Mouse (Mus musculus) left cerebral cortex, adult 11 months (tissue): ENCODE measurements around the gene Gm21987.
"Not testable (repeated sequence)": the region's sequence is repeated elsewhere in the genome, so short reads cannot be mapped to it uniquely, and the experiment has no call there.

Experiments used
- DNase-seq: peaks from one replicate; pipeline ENCODE4 v3.0.0; 2022; ENCODE audit warnings: low spot score

The Gm21987 gene

DNA sequence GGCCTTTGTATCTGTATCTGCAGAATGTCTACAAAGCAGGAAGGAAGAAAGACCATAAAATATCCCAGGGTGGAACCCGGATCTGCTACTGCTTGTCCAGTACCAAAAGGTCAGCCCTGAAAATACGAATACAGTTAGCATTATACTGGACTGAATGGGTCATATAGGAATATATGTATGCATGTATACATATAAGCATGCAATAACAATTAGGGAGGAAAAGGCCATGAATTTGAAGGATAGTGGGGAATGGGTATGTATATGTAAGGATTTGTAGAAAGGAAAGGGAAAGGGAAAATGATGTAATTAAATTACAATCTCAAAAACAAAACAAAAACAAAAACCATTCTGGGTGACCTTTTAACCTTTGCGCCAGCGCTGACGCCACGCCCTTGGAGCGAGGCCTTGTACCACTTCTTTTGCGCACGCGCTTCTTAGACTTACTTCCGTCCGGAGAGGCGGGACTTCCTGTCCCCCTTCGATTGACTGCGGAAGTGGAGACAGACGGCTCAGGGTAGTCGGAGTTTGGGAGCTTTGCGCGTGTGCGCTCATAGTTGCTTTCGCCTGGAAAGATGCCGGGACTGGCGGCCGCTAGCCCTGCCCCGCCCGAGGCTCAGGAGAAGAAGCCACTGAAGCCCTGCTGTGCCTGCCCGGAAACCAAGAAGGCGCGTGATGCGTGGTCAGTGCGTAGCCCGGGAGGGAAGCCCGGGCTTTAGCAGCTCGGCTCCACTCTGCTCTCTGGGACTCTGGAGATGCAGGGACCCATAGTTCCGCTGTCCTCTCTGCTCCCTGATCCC lies at the start of gene Gm21987, which contains the start of gene Cox17:
Gene Gm21987 (plus strand): TSS at position 512 of the 797 bp plus-strand sequence.
Gene Cox17 (plus strand): TSS at position 463 of the 797 bp plus-strand sequence.
- DNase-seq, result peak; percentile 94

DNA sequence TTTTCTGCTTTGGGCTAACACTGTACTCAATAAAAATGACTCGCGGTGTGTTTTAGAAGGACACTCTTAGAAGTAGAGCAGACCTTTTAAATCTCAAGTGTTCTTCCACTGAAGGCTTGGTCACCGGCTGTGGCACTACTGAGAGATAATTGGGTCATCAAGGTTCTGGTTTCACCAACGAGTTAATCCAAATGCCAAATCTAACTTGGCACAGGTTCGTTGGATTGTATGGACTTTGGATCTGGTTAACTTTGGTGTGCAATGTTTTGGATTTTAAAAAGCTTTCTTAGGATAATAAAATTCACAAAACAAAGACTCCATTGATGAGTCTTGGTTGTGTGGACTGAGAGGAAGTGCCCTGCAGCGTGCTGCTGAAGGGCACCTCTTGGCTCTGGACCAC lies 48.4 kb upstream of the Gm21987 start:
- no peak for DNase-seq

DNA sequence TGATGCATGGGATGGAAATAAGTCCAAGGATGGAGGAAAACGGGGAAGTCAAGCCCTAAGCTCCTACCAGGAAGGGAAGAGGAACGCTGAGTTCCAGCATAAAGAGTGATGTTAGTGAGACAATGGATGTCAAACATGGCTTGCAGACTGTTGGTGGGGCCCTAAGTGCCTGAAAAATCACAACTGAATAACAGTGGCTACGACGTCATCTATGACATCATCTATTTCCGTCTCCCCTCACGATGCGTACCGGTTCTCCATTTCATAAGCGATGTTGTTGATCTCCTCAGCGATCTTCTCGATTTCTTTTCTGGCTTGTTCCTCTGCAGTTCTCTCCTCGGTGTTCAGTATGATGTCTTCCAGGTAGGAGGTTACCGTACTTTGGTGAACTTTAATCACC lies 44.5 kb upstream of the Gm21987 start:
- DNase-seq, result no peak

DNA sequence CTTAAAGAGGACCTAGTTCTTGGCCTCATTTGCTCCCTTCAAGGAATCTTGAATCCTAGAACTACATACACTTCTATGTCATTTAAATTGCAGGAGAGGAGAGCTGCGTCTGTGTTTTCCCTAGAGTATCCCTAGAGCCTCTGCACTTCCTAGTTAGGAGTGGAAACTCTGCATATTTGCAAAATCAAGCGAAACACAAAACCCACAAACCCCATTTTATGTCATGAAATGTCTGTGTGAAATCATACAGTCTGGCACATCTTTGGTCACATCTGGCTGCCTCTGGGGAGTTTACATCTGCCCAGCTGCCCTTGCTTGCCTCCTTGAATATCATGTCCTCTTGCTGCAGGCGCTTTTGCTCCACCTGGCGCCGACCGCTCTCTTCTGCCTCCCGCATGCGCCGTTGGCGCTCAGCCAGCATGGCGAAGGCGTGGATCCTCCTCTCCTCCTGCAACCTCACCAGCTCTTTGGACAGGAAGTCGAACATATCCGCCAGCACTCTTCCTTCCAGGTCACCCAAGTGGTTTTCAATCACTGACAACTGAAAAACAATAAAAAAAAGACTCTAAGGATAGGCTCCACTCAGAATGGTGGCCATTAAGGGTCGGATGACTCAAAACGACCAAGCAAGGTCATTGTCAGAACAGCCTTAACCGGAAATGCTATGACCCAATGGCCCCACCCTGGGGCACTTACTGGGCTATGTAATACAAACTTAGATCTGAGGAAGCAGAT lies 42.2 kb upstream of the Gm21987 start:
- no peak for DNase-seq

DNA sequence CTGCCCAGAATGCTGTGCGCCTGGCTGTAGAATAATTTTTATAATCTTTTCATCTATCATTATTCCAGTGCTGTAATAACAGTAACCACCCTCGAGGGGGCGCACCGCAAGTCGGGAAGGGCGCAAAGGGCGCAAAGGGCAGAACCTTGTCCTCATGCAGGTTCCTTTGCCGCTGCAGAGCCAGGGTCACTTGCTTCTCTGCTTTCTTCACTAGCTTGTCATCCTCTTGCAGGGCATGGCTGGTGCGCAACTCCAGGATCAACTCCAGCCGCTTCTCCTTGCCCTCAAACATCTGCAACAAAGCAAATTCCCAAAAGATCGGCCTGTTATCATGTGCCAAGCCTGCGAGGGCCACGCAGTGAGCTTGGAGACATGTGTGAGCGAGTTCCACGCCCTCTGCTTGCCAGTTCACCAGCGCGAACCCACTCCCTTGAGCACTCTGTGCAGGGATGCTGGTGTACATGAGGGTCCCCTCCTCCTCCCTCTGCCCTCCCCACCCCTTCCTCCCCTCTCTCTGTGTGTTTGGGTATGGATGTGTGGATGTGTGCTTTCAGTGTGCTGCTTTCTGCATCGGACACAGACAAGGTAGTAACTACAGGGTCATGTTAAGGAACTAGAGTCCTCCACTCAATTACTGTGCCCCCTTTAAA lies 40.1 kb upstream of the Gm21987 start:
- no peak for DNase-seq

DNA sequence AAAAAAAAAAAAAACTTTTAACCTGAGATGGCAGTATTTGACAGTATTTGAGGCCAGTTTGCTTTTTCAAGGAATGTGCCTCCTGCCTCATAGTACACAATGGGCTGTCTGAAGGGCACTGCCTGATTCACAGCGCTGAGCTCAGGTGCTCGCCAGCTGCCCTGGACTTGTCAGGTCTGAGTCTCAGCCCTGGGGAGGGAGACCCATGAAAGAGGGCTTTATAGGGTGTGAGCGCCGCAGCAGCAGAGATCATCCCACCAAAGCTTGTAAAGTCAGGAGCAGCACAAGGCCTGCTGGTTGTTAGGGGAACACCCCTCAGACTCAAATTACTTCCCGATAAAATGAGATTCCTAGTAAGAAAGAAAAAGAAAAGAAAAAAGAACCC lies 39.6 kb upstream of the Gm21987 start:
- no peak for DNase-seq

DNA sequence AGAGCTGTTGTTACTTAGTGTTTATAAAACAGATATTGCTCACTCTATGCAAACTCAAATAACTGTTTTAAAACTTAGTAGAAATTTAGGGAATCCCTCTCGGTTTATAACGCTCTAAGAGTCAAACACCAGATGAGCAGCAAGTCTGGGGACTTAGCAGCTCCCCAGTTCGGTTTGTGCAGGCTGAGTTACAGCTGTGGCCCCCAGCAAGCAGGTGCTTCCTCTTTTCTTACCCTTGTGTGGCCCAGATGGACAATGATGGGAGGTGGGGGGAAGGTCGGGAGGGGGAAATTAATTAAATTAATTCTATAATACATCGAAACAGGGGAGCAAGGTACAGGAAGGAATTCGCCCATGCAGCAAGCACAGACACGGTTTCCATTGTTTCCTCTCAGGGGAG lies 39.2 kb upstream of the Gm21987 start:
- no peak for DNase-seq

DNA sequence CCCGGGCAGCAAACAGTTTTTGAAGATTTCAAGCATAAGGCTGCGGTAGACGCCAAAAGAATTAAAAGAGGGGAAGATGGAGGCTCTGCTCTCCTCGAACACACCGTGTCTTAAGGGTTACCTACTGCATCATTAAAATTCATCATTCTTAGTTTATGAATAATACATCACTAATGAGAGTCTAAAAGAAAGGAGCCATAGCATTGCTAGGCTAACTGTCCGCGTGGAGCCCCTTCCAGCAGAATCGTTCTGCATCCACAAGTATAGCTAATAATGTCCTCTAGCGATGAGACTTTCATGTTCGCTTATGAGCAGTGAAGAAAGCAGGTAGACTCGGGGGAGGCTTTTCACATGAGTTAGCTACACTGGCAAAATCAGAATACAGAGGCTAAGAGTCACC lies 38.6 kb upstream of the Gm21987 start:
- DNase-seq, result no peak

DNA sequence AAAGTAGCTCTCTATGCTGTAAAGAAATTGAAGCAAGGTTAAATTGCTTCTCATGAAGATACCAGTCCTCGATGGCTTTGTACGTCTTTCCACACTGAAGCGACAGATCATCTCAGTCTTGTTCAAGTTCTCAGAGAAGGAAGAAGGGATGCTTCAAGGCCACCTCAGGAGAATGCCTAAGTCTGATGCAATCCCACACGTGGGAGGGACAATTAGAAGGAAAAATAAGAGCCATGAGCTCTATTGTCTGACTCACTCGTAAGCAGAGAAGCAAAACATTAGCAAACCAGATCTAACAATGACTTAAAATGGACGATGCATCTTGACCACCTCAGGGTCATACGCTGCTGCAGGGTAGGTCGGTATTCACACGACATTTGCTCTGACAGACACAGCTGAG lies 28.3 kb upstream of the Gm21987 start:
- DNase-seq, result no peak

DNA sequence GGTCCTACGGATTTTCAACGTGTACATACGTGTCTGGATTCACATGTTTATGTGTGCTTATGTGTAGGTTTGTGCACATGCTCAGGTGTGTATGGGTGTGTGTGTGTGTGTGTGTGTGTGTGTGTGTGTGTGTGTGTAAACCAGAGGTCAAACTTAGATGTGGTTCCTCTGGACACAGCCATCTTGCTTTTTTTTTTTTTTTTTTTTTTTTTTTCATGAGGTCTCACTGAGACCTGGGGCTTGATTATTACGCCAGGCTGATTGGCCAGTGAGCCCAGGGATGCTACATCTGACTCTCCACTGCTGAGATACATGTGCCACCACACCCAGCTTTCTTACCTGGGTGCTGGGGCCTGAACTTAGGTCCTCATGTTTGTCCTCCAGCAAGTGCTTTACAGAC lies 27.8 kb upstream of the Gm21987 start:
- no peak for DNase-seq

DNA sequence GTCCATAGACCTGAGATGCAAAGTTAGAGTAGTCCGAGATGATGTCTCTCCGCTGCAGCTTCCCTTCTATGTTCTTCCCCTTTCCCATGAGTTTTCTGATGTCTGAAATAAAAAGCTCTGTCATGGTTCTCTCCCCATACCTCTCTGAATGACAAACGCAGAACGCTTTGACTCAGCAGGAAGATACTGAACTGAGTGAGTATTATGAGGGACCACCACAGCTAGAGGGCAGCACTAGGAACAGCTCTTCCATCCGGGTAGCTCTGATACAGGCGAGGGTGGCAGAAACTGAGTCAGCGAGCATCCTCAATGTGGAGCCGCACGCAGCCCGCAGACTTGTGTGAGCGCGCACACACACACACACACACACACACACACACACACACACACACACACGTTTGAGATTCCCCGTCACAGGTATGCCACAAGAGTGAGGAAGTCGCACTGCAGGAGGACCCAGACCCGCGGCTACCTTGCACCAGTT lies 25.3 kb upstream of the Gm21987 start:
- DNase-seq, result peak; percentile 61

DNA sequence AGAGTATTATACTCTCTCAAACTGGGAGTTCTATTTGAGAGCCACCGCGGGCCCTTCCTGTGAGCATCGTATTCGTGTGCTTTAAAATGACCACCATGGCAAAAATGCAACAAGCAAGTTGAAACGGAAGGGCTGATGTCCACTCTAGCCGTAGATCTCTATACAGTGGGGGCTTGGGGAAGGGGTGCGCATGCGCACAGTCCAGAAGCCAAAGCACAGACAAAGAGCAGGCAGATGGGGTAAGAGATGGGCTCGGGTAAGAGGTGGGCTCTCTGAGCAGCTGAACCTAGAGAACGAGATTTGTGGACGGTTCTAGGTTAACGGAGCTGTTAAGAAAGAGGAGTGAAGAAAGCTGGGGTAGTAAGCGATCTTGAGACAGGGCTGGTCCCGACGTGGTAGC lies 22.5 kb upstream of the Gm21987 start:
- no peak for DNase-seq

DNA sequence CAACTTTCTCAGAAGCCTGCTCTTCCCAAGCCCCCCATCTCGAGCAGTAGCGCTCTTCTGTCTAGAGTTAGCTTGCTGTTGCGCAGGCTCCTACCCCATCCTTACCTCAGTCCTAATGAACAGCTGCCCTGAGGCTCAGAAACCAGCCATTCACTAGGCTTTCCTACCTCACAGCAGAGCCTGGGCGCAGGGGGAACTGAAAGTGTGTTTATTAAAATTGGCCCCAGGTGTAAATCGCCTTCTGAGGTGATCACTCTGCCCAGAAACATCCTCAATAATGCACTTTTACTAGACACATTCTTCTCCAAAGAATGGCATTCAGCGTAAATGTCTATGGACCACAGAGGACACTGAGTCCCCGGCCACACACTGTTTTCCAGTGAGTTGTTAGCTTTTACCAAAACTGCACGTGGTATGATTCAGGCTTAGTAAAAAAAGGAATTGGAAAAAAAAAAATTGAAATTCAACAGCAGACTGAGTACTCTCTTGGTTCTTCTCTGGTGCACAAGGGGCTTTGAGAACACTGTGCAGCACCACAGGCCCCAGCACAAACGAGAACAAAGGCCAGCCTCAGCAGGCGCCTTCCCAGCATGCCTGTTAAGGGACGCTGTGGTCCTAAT lies 20.0 kb upstream of the Gm21987 start:
- DNase-seq, result no peak

DNA sequence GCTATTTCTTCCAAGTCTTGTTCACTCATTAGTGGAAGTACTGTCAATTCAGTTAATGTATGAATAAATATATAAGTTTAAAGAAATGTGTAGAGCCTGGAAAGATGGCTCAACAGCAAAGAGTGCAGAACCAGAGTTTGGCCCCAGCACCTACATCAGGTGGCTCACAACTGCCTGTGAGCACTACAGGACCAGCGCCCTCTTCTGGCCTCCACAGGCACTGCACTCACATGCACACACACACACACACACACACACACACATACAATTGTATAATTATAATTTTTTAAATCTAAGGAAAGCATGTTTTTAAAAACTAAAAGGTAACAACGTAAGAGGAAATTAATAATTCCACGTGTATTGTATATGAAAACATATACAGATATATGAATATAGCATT lies 17.5 kb upstream of the Gm21987 start:
- no peak for DNase-seq

DNA sequence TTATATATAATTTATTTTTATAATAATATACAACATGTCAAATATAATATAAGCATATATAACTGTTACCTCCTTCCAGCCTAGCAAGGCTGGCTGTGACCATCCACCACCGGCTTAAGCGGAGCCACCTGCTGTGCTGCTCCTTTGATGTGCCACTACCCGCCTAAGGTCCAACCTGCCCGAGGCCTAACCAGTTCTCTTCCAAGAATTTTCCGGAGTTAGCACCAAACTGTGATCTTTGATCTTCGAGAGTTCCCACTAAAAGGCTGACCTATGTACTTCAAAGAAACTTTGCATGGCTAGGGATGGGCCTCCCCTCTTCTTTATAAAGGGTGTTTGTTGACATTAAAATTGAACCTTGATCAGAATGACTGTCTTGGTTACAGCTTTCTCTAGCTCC lies 12.4 kb upstream of the Gm21987 start:
- DNase-seq, result no peak

DNA sequence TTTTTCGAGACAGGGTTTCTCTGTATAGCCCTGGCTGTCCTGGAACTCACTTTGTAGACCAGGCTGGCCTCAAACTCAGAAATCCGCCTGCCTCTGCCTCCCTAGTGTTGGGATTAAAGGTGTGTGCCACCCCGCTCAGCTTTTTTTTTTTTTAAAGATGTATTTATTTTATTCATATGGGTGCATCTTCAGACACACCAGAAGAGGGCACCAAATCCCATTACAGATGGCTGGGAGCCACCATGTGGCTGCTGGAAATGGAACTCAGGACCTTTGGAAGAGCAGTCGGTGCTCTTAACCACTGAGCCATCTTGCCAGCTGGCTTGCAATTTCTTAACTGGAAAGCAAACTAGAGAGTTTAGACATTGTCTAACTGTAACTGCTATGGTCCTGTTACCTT lies 8.8 kb upstream of the Gm21987 start:
- DNase-seq, result not testable (repeated sequence)

DNA sequence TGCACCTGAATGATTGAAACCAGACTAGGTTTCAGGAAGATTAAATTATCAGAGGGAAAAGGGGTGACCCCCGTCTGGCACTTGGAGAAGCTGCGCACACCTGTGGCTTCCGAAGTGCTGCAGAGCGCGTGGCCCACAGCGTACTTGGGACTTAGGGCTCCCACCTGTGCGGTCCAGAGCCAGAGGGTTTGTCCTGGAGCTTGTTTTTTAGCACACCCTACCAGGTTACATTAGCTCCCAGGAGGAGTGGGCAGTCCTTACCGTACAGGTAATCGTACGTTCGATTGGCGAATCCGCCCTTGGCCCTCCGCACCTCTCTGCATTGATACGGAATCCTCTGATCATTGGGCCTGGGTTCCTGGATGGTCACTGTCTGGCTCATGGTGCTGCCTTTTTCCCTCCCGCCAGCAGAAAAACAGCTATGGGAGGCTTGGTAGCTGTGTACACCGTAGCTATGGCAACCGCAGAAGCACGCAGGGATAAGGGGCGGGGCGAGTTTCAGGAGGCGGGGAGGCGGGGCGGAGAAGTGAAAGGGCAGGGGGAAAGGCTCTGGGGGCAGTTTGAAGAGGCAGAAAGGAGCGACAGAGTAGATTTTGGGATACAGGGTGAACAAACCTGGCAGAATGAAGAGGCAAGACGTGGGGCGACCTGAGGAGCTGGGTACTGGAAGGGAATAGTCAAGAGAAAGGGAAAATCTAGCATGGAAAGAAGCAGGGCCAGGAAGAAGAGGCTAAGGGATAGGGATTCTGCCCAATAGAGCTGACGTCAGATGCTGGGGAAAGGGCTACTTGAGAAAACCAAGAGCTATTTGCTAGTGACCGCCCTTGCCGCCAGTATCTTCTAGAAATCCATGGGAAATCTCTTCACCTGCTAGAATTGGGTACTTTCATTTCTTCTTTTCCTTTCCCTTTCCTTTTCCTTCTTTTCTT lies 5.2 kb upstream of the Gm21987 start, which contains the start of gene Maats1:
Gene Maats1 (minus strand): TSS at position 748 of the 929 bp plus-strand sequence.
- peak; percentile 55 for DNase-seq

DNA sequence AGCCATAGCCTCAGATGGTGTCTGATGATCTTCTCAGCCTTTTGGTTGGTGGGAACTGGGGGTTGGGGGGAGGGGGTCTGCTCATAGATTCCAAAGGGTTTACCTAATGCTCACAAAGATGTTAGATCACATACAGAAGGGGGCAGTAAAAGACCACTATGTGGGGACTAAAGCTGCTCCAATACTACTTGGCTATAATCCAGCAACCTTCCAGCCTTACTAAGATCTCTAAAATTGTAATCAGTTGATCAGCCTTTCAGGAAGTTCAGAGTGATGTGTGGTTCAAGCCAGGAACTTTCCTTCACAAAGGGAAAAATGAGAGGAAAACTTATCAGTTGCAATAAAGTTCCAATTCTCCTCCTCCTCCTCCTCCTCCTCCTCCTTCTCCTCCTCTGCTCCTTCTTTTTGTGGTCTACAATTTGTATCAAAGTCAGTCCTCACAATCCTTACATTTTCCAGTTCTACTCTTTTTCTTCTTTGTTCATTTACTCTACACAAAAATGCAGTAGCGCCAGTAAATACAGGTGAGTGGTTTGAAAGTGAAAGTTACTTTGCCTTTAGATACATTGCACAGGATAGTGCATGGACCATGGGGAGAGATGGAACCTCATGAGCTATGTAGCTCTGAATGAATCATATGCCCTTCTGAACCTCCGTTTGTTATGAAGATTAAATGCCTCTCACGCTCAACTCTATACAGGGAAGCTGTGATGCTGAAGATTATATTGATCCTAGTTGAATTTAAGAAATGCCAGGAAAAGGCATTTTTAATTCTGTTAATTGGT lies 1.7 kb upstream of the Gm21987 start:
- no peak for DNase-seq

DNA sequence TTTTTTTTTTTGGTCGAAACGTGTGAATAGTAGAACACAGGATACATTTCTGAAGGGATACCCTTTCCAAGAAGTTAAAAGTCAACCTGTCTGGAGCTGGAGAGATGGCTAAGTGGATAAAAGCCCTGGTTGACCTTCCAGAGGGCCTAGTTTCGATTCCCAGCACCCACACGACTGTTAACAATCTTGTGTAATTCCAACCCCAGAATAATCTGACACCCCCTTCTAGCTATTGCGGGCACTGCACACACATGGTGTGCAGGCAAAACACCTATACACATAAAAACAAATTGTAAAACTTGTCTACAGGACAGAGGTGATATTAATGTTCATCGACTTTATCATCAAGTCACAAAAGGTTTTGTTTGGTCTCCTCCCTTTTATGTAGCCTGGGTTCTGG lies 748 bp downstream of the Gm21987 start:
- no peak for DNase-seq

DNA sequence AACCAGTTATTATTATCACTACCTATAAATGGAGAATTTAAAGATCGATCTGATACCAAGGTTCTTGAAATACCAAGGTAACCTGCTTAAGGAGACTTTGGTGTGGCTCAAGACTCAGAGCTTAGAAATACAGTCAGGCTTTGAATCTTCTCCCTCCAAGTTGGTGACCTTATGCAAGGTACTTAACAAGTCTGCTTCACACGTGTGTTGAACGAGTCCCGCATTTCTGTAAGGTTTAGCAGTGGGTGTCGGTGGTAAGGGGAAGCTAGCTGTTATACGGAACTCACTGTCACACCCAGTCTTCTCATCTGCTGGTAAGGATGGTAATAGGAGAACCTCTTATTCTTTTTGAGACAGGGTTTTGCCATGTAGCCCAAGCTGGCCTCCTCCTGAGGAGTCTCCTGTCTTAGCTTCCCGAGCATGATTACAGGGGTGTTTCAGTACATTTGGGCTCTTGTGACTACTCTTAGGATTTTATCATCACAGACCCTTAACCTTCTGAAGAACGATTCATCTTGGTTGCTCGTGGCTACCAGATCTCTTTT lies 1.4 kb downstream of the Gm21987 start:
- DNase-seq, result no peak
